Mouse (Mus musculus) CH12.LX (cell line): ENCODE measurements around the gene Rps2. TPM values are rescaled to one million over a fixed set of nuclear protein-coding genes. Genes with fewer than 3 reads are reported as not detected.

Experiments
- DNase-seq: peaks from one replicate; pipeline ENCODE4 v3.0.0-alpha.2; 2013; ENCODE audit errors: extremely low read depth
- H3K27ac ChIP-seq: 2 replicates; pipeline ENCODE4 v1.5.1; 2012; ENCODE audit warnings: low read depth, mild to moderate bottlenecking, control low read depth, moderate library complexity; ENCODE audit not compliant: insufficient read depth
- H3K27me3 ChIP-seq: replicated peaks from 2 replicates; pipeline ENCODE3; 2012; ENCODE audit warnings: inconsistent platforms
- H3K36me3 ChIP-seq, 2 experiments: replicated peaks in 1 of 2; 2 replicates each; pipeline versions ENCODE3 to v1.6.1; 2012; ENCODE audit warnings: inconsistent platforms in 1 of 2, low read length in 1 of 2, mild to moderate bottlenecking in 1 of 2, mixed read lengths in 1 of 2, moderate library complexity in 1 of 2; ENCODE audit not compliant: control insufficient read depth in 1 of 2, insufficient read depth in 1 of 2
- H3K4me1 ChIP-seq, 2 experiments: 2 replicates each; pipeline ENCODE4 v1.6.1; 2012; ENCODE audit warnings: inconsistent platforms in 1 of 2, moderate library complexity in 1 of 2; ENCODE audit not compliant: insufficient read depth in 2 of 2, control insufficient read depth in 1 of 2
- H3K4me2 ChIP-seq: 2 replicates; pipeline ENCODE4 v1.6.1; 2012; ENCODE audit warnings: low read depth, mild to moderate bottlenecking, control low read depth; ENCODE audit not compliant: poor library complexity, insufficient read depth, severe bottlenecking
- H3K4me3 ChIP-seq, 3 experiments: fragments of 150-350 bp in 1 of 3; sonication (generic) in 1 of 3; replicated peaks in 1 of 3; 2 replicates each; pipeline versions ENCODE3 to v1.5.1; 2011 to 2012; ENCODE audit warnings: low read depth in 2 of 3, low read length in 2 of 3, mild to moderate bottlenecking in 2 of 3, moderate library complexity in 2 of 3, control low read depth in 1 of 3, improper control_type of control experiment in 1 of 3, inconsistent platforms in 1 of 3, mixed read lengths in 1 of 3; ENCODE audit not compliant: poor library complexity in 1 of 3
- H3K79me2 ChIP-seq: replicated peaks from 2 replicates; pipeline ENCODE4 v1.6.1; 2012; ENCODE audit warnings: mild to moderate bottlenecking, moderate library complexity; ENCODE audit not compliant: control insufficient read depth, poor library complexity, insufficient read depth, severe bottlenecking; ENCODE audit errors: extremely low read depth
- H3K9ac ChIP-seq: 2 replicates; pipeline ENCODE4 v1.6.1; 2012; ENCODE audit warnings: low read depth, mild to moderate bottlenecking, control low read depth, moderate library complexity; ENCODE audit not compliant: insufficient read depth
- H3K9me3 ChIP-seq: replicated peaks from 2 replicates; pipeline ENCODE3; 2012; ENCODE audit warnings: low read length, inconsistent platforms, mixed read lengths
- BHLHE40 ChIP-seq: IDR thresholded peaks from 2 replicates; pipeline ENCODE4 v1.6.1; 2011; ENCODE audit warnings: mild to moderate bottlenecking, low read depth, low read length, improper control_type of control experiment
- CHD1 ChIP-seq: IDR thresholded peaks from 2 replicates; pipeline ENCODE4 v1.6.1; 2012; ENCODE audit warnings: low read depth, low read length, improper control_type of control experiment, inconsistent platforms
- CHD2 ChIP-seq: IDR thresholded peaks from 2 replicates; pipeline ENCODE4 v1.6.1; 2011; ENCODE audit warnings: low read length, improper control_type of control experiment
- CTCF ChIP-seq, 2 experiments: IDR thresholded peaks in 1 of 2; conservative IDR thresholded peaks in 1 of 2; 2 replicates each; pipeline ENCODE4 v1.5.1; 2011 to 2012; ENCODE audit warnings: low read depth in 2 of 2, low read length in 2 of 2, improper control_type of control experiment in 1 of 2, inconsistent platforms in 1 of 2, mild to moderate bottlenecking in 1 of 2, moderate library complexity in 1 of 2
- ELF1 ChIP-seq: IDR thresholded peaks from 2 replicates; pipeline ENCODE4 v1.6.1; 2014; ENCODE audit warnings: low read depth, mild to moderate bottlenecking, inconsistent platforms, low read length, improper control_type of control experiment
- ETS1 ChIP-seq: conservative IDR thresholded peaks from 2 replicates; pipeline ENCODE4 v1.6.1; 2012; ENCODE audit warnings: low read depth, mild to moderate bottlenecking, inconsistent platforms, low read length, improper control_type of control experiment, moderate library complexity
- GABPA ChIP-seq: IDR thresholded peaks from 2 replicates; pipeline ENCODE4 v1.6.1; 2012; ENCODE audit warnings: low read depth, low read length, improper control_type of control experiment, inconsistent platforms; ENCODE audit not compliant: insufficient replicate concordance
- IRF4 ChIP-seq: IDR thresholded peaks from 2 replicates; pipeline ENCODE4 v1.6.1; 2014; ENCODE audit warnings: low read depth, mild to moderate bottlenecking, inconsistent platforms, low read length, improper control_type of control experiment
- JUND ChIP-seq: conservative IDR thresholded peaks from 2 replicates; pipeline ENCODE4 v1.6.1; 2011; ENCODE audit warnings: low read depth, low read length, improper control_type of control experiment
- MAZ ChIP-seq: IDR thresholded peaks from 2 replicates; pipeline ENCODE4 v1.6.1; 2012; ENCODE audit warnings: low read depth, mild to moderate bottlenecking, inconsistent platforms, low read length, improper control_type of control experiment, moderate library complexity
- MXI1 ChIP-seq: IDR thresholded peaks from 2 replicates; pipeline ENCODE4 v1.6.1; 2011; ENCODE audit warnings: mild to moderate bottlenecking, low read depth, low read length, improper control_type of control experiment
- MYC ChIP-seq: IDR thresholded peaks from 2 replicates; pipeline ENCODE4 v1.6.1; 2011; ENCODE audit warnings: low read depth, mild to moderate bottlenecking, improper control_type of control experiment, low read length
- NELFE ChIP-seq: IDR thresholded peaks from 2 replicates; pipeline ENCODE4 v1.6.1; 2011; ENCODE audit warnings: low read depth, low read length, improper control_type of control experiment
- POLR2A ChIP-seq: IDR thresholded peaks from 2 replicates; pipeline ENCODE4 v1.6.1; 2011; ENCODE audit warnings: low read depth, mild to moderate bottlenecking, improper control_type of control experiment, low read length
- RAD21 ChIP-seq: IDR thresholded peaks from 2 replicates; pipeline ENCODE4 v1.6.1; 2011; ENCODE audit warnings: low read depth, mild to moderate bottlenecking, low read length, improper control_type of control experiment, moderate library complexity
- RCOR1 ChIP-seq: conservative IDR thresholded peaks from 2 replicates; pipeline ENCODE4 v1.6.1; 2012; ENCODE audit warnings: low read depth, mild to moderate bottlenecking, inconsistent platforms, low read length, improper control_type of control experiment
- SIN3A ChIP-seq: IDR thresholded peaks from 2 replicates; pipeline ENCODE4 v1.6.1; 2012; ENCODE audit warnings: low read length, improper control_type of control experiment, inconsistent platforms
- TBP ChIP-seq: conservative IDR thresholded peaks from 2 replicates; pipeline ENCODE4 v1.6.1; 2011; ENCODE audit warnings: low read depth, low read length, improper control_type of control experiment
- TCF12 ChIP-seq: IDR thresholded peaks from 2 replicates; pipeline ENCODE4 v1.6.1; 2014; ENCODE audit warnings: low read depth, mild to moderate bottlenecking, inconsistent platforms, low read length, improper control_type of control experiment
- USF2 ChIP-seq: conservative IDR thresholded peaks from 2 replicates; pipeline ENCODE4 v1.6.1; 2011; ENCODE audit warnings: low read depth, low read length, improper control_type of control experiment
- ZC3H11A ChIP-seq: IDR thresholded peaks from 2 replicates; pipeline ENCODE4 v1.6.1; 2012; ENCODE audit warnings: low read depth, mild to moderate bottlenecking, inconsistent platforms, low read length, improper control_type of control experiment
- ZNF384 ChIP-seq: IDR thresholded peaks from 2 replicates; pipeline ENCODE4 v1.6.1; 2012; ENCODE audit warnings: low read depth, low read length, improper control_type of control experiment, inconsistent platforms
- dilution Hi-C: fragments of 300-500 bp; cut with MboI; formaldehyde crosslinking; loops from 2 replicates; pipeline ENCODE4 v1.14.3; 2020; ENCODE audit warnings: low sequenced_read_pairs; ENCODE audit not compliant: extremely low pct_unique_long_range_greater_than_20kb, extremely low pct_ligation_motif_present
- in situ Hi-C: fragments of 300-500 bp; cut with MboI; formaldehyde crosslinking; loops from 3 replicates; pipeline ENCODE4 v1.14.3; 2019; ENCODE audit warnings: low sequenced_read_pairs, low pct_ligation_motif_present, low pct_unique_long_range_greater_than_20kb, mixed read lengths
- polyA plus RNA-seq: library from polyadenylated mRNA; unstranded; fragments of >175 nt; gene quantifications from 2 replicates; pipeline ENCODE4 v1.2.1, GENCODE M21; 2012; ENCODE audit warnings: low read depth; ENCODE audit not compliant: insufficient read length
- total RNA-seq, 2 experiments: library from RNA; depleted of rRNA; stranded (reverse); fragments of 300-350 nt in 1 of 2; fragments of >200 nt in 1 of 2; gene quantifications; 2 replicates each; pipeline ENCODE4 v1.2.3; 2012 to 2014

The Rps2 gene
- total and polyA plus RNA-seq, 3 experiments, result 2,057 to 6,050 (median 5,410) TPM

GRCm38 (mm10) chr17:24672141-24672540, 45.8 kb upstream of the Rps2 start:
- Histone ChIP-seq H3K79me2 (peaks cover 61% of the 10 kb centered on the region), H3K4me2 (peak overlapping the region; percentile 98), H3K27ac (peak overlapping the region; percentile 29), H3K9ac (peak overlapping the region; percentile 97; the same call in 1 of the 2 replicates), H3K36me3 (peaks cover 16 to 34% of the 10 kb centered on the region in 2 experiments), H3K27me3 (no peaks in the 10 kb centered on the region), H3K4me1 (peaks cover 5 to 67% of the 10 kb centered on the region in 2 experiments; a peak in 2 of 4 replicates), H3K9me3 (no peaks in the 10 kb centered on the region), H3K4me3 (peak overlapping the region; percentile 1 to 99 (median 31))
- no peak for TF ChIP-seq ZNF384
- peak; percentile 62 for TF ChIP-seq ELF1
- no peak for TF ChIP-seq CHD1
- TF ChIP-seq JUND, result no peak
- in situ Hi-C loops (loop anchor here (5.0 kb wide), 1 partner anchor 140 kb away; the partner anchor contains the start of gene Rab26), dilution Hi-C loops (no loop called here)
- DNase-seq, result no peak

- no peak overlapping the region for H3K4me2 ChIP-seq
- H3K4me3 ChIP-seq, result no peak overlapping the region
- H3K9me3 ChIP-seq, result no peaks in the 10 kb centered on the region
- peaks cover 5 to 52% of the 10 kb centered on the region in 2 experiments; a peak in 2 of 4 replicates for H3K4me1 ChIP-seq
- TF ChIP-seq POLR2A, result no peak
- no peak for TF ChIP-seq CTCF (conservative IDR thresholded peaks at IDR 0.05 in 1 of 2, IDR thresholded peaks at IDR 0.05 in 1 of 2; ENCODE audit: low read depth in 2 of 2, low read length in 2 of 2)
- no peak for TF ChIP-seq RCOR1
- TF ChIP-seq IRF4, result no peak
- no peak for TF ChIP-seq CHD2
- TF ChIP-seq RAD21, result no peak
- TF ChIP-seq USF2, result no peak
- no peak for TF ChIP-seq SIN3A
- TF ChIP-seq ETS1, result no peak
- TF ChIP-seq GABPA, result no peak
- TF ChIP-seq MAZ, result no peak
- no peak for TF ChIP-seq MYC
- no peak for TF ChIP-seq ZC3H11A
- no peak for TF ChIP-seq ZNF384
- TF ChIP-seq BHLHE40, result no peak
- TF ChIP-seq NELFE, result no peak
- no peak for TF ChIP-seq MXI1
- no peak for TF ChIP-seq TBP
- TF ChIP-seq TCF12, result no peak
- no peak overlapping the region for H3K9ac ChIP-seq
- H3K27me3 ChIP-seq, result no peaks in the 10 kb centered on the region
- peaks cover 38 to 56% of the 10 kb centered on the region in 2 experiments for H3K36me3 ChIP-seq
- peaks cover 61% of the 10 kb centered on the region for H3K79me2 ChIP-seq
- DNase-seq, result no peak
- dilution Hi-C loops (no loop called here), in situ Hi-C loops (loop anchor here (5.0 kb wide), 1 partner anchor 142 kb away; the partner anchor contains the start of gene Rab26)
- no peak overlapping the region for H3K27ac ChIP-seq
These were observed 43.6 kb upstream of the Rps2 start for GRCm38 (mm10) chr17:24674277-24674676.
